Mouse (Mus musculus) lung, adult 18-20 months (tissue): ENCODE measurements around the gene Krt82.
A peak's percentile ranks its signal among the peaks of the same experiment; 100 is the strongest.

Experiments
- DNase-seq, 2 experiments: peaks; one replicate each; pipeline ENCODE4 v3.0.0; 2022; ENCODE audit warnings: mixed read lengths in 2 of 2

The Krt82 gene

GRCm38 (mm10) chr15:101508247-101508646 is 42.2 kb downstream of the Krt82 start:
- no peak for DNase-seq

GRCm38 (mm10) chr15:101506896-101507758 is 43.3 kb downstream of the Krt82 start:
- DNase-seq, result no peak

- DNase-seq, result peak; percentile 17 to 63
These were observed 53.3 kb downstream of the Krt82 start for GRCm38 (mm10) chr15:101497181-101497580.

GRCm38 (mm10) chr15:101495266-101495665 is 55.2 kb downstream of the Krt82 start:
- no peak for DNase-seq

- DNase-seq, result no peak
These were observed 56.3 kb downstream of the Krt82 start for GRCm38 (mm10) chr15:101494203-101494602.

- DNase-seq, result no peak
These were observed 56.8 kb downstream of the Krt82 start for GRCm38 (mm10) chr15:101493713-101494112.

GRCm38 (mm10) chr15:101492718-101493117 is 57.7 kb downstream of the Krt82 start:
- DNase-seq, result no peak

GRCm38 (mm10) chr15:101491431-101491830 is 59.0 kb downstream of the Krt82 start, which contains the start of gene Krt83:
TSS of gene Krt83 (minus strand) at chr15:101491512.
- DNase-seq, result peak; percentile 11 to 48
